Comparison of ENCODE assay signal across 8 mouse cellular contexts in genomic region chr4:134551494-134552316, GRCm38 (mm10). TPM values are rescaled to one million over a fixed set of nuclear protein-coding genes. Genes with fewer than 3 reads are reported as not detected.
DNase-seq lines count a peak whose midpoint lies in the region; ATAC-seq lines count a peak whose summit lies in the region.

Gene Selenon (minus strand): TSS chr4:134552166.

- DNase-seq in right cerebral cortex, adult 18-20 months: peak; percentile 54
- no peak for DNase-seq in right cerebral cortex, adult 2 months (ENCODE audit: low spot score in 2 of 2)
- DNase-seq in cerebellum, postnatal 25 days: peak; percentile 83 to 88
- peak; percentile 57 to 72 for DNase-seq in gastrocnemius, postnatal 4 days (ENCODE audit: low spot score in 2 of 2)
- peak; percentile 81 for DNase-seq in limb, embryonic 11.5 days (ENCODE audit: low spot score)
- DNase-seq in midbrain, embryonic 11.5 days (ENCODE audit: low spot score, missing footprints): peak; percentile 95
- DNase-seq in urinary bladder, adult 2 months (ENCODE audit: low spot score): peak; percentile 69

- no peaks in the 10 kb centered on the region for H3K27me3 ChIP-seq in intestine, embryonic 15.5 days (replicated peaks)
- no peaks in the 10 kb centered on the region for H3K27me3 ChIP-seq in limb, embryonic 11.5 days (ENCODE audit: control insufficient read depth, insufficient read depth, low read length)
- no peaks in the 10 kb centered on the region for H3K27me3 ChIP-seq in midbrain, embryonic 11.5 days (ENCODE audit: control insufficient read depth, insufficient read depth, low read length)

- peak within 1 kb of the TSS; percentile 84 for H3K4me2 ChIP-seq in intestine, embryonic 15.5 days (replicated peaks)
- H3K4me2 ChIP-seq in limb, embryonic 11.5 days (ENCODE audit: low read depth, severe bottlenecking): peak within 1 kb of the TSS; percentile 60
- peak within 1 kb of the TSS; percentile 51 for H3K4me2 ChIP-seq in midbrain, embryonic 11.5 days

- peak within 1 kb of the TSS; percentile 79 for H3K27ac ChIP-seq in intestine, embryonic 15.5 days
- peak within 1 kb of the TSS; percentile 63 for H3K27ac ChIP-seq in limb, embryonic 11.5 days (replicated peaks; ENCODE audit: low read depth, low read length)
- H3K27ac ChIP-seq in midbrain, embryonic 11.5 days (ENCODE audit: low read depth, low read length): peak within 1 kb of the TSS; percentile 80

- peak within 1 kb of the TSS; percentile 92 for H3K9ac ChIP-seq in intestine, embryonic 15.5 days
- peak within 1 kb of the TSS; percentile 95 for H3K9ac ChIP-seq in limb, embryonic 11.5 days (ENCODE audit: low read length)
- H3K9ac ChIP-seq in midbrain, embryonic 11.5 days (ENCODE audit: low read length): peak within 1 kb of the TSS; percentile 97

- under 1% methylated on average over 46 of the region's 67 CpGs for WGBS in intestine, embryonic 15.5 days
- under 1% methylated on average over 58 of the region's 67 CpGs for WGBS in limb, embryonic 11.5 days
- WGBS in midbrain, embryonic 11.5 days: under 1% methylated on average over 49 of the region's 67 CpGs

- H3K9me3 ChIP-seq in intestine, embryonic 15.5 days: no peaks in the 10 kb centered on the region
- H3K9me3 ChIP-seq in limb, embryonic 11.5 days (ENCODE audit: control insufficient read depth, low read length): peaks cover 6% of the 10 kb centered on the region; the same call in 1 of the 2 replicates
- peaks cover 6% of the 10 kb centered on the region; the same call in 1 of the 2 replicates for H3K9me3 ChIP-seq in midbrain, embryonic 11.5 days (ENCODE audit: control insufficient read depth, low read length)

- peaks cover 19% of the 10 kb centered on the region for H3K4me1 ChIP-seq in intestine, embryonic 15.5 days (replicated peaks)
- 0 out of 2 replicates have a peak, but pooled peaks cover 4% of the 10 kb centered on the region for H3K4me1 ChIP-seq in limb, embryonic 11.5 days (ENCODE audit: control insufficient read depth, insufficient read depth, low read length)
- peaks cover 12% of the 10 kb centered on the region for H3K4me1 ChIP-seq in midbrain, embryonic 11.5 days (ENCODE audit: control insufficient read depth, insufficient read depth, low read length)

- peaks cover 16% of the 10 kb centered on the region for H3K36me3 ChIP-seq in intestine, embryonic 15.5 days
- H3K36me3 ChIP-seq in limb, embryonic 11.5 days (ENCODE audit: control insufficient read depth, insufficient read depth, low read length): peaks cover 11% of the 10 kb centered on the region
- H3K36me3 ChIP-seq in midbrain, embryonic 11.5 days (ENCODE audit: control insufficient read depth, insufficient read depth, low read length): peaks cover 9% of the 10 kb centered on the region

- peak; percentile 92 for ATAC-seq in intestine, embryonic 15.5 days
- peak; percentile 81; the same call in 1 of the 2 replicates for ATAC-seq in limb, embryonic 11.5 days (ENCODE audit: insufficient number of reproducible peaks, low FRiP score, low TSS enrichment, low read depth)
- peak; percentile 91 for ATAC-seq in midbrain, embryonic 11.5 days (ENCODE audit: low FRiP score)

- peak within 1 kb of the TSS; percentile 71 for H3K4me3 ChIP-seq in intestine, embryonic 15.5 days (replicated peaks)
- H3K4me3 ChIP-seq in limb, embryonic 11.5 days (ENCODE audit: low read depth, low read length): peak within 1 kb of the TSS; percentile 61
- H3K4me3 ChIP-seq in midbrain, embryonic 11.5 days (ENCODE audit: low read depth, low read length): peak within 1 kb of the TSS; percentile 83

RNA-seq across cellular contexts. Expression of gene Selenon, which starts in this region (rescaled TPM):
- 10 to 100 TPM; 43.5 to 45.4 TPM for total RNA-seq in gastrocnemius, postnatal 4 days (2021)
- 15.3 and 25.1 TPM in 2 replicates for polyA plus RNA-seq in intestine, embryonic 15.5 days (2015; fragmentation: Nextera tagmentation; extraction: Ambion mirVana)
- 31.7 and 44.4 TPM in 2 replicates for polyA plus RNA-seq in limb, embryonic 11.5 days (2014; fragmentation: Nextera tagmentation; extraction: Ambion mirVana)
- 19.1 and 24.6 TPM in 2 replicates for polyA plus RNA-seq in midbrain, embryonic 11.5 days (2014; fragmentation: Nextera tagmentation; extraction: Ambion mirVana)
- polyA plus RNA-seq in urinary bladder, adult 2 months (2012; rRNA removed): 25.8 and 33.1 TPM in 2 replicates

Comparison
In these comparisons a context has a peak if more than half of its experiments do, and no peak if none do; other contexts are left out.
1. DNase-seq: peak in right cerebral cortex, adult 18-20 months (single experiment), cerebellum, postnatal 25 days (2 of 2), gastrocnemius, postnatal 4 days (2 of 2), limb, embryonic 11.5 days (single experiment), midbrain, embryonic 11.5 days (single experiment) and urinary bladder, adult 2 months (single experiment); none in right cerebral cortex, adult 2 months (0 of 2).
2. Peak in every context shown above with its lines, with median percentiles within 50 percentile points of each other: ATAC-seq, H3K27ac ChIP-seq, H3K4me2 ChIP-seq, H3K4me3 ChIP-seq and H3K9ac ChIP-seq.